Mouse (Mus musculus) brain, embryonic 14.5 days (tissue): ENCODE data around the gene Icam5.

Experiments used
- CTCF ChIP-seq: fragments of 200-500 bp; IDR thresholded peaks from 2 replicates; pipeline ENCODE4 v1.5.1; 2012; ENCODE audit warnings: inconsistent platforms, mild to moderate bottlenecking, moderate library complexity, borderline replicate concordance; ENCODE audit not compliant: insufficient read depth, insufficient read length; ENCODE audit errors: extremely low read depth
- POLR2A ChIP-seq: fragments of 200-500 bp; IDR thresholded peaks from 2 replicates; pipeline ENCODE4 v1.6.1; 2012; ENCODE audit warnings: mild to moderate bottlenecking, inconsistent platforms, borderline replicate concordance; ENCODE audit not compliant: poor library complexity, insufficient read depth, insufficient read length, severe bottlenecking; ENCODE audit errors: extremely low read depth

- TF ChIP-seq CTCF (no peak), POLR2A (no peak)
These were observed 15.3 kb upstream of the Icam5 start for GRCm38 (mm10) chr9:21016331-21017176.
